In genomic region chr8:115625072-115625471, GRCm38 (mm10) we compare ENCODE assay signal across 11 mouse cellular contexts.
"Had no signal": no experiment of that assay in that cellular context is flagged by ENCODE, and none has a peak within 500 bp of the region (broad histone marks: within the 10 kb centered on the region; RNA-seq: fewer than 3 reads in every experiment).

No protein-coding gene starts in this region.

- ATAC-seq: lung, postnatal 0 days; midbrain, embryonic 13.5 days had no signal

- H3K27ac ChIP-seq: kidney, embryonic 15.5 days; left cerebral cortex, adult 2 months; limb, embryonic 10.5 days; liver, embryonic 15.5 days; midbrain, embryonic 13.5 days had no signal

- H3K27me3 ChIP-seq: kidney, embryonic 15.5 days; liver, embryonic 15.5 days; midbrain, embryonic 13.5 days had no signal

- H3K4me3 ChIP-seq: kidney, embryonic 15.5 days; left cerebral cortex, adult 2 months; limb, embryonic 10.5 days; liver, embryonic 15.5 days; midbrain, embryonic 13.5 days had no signal

- H3K9me3 ChIP-seq: kidney, embryonic 15.5 days; limb, embryonic 10.5 days; liver, embryonic 15.5 days; midbrain, embryonic 13.5 days had no signal

- H3K4me1 ChIP-seq: limb, embryonic 10.5 days; liver, embryonic 15.5 days; midbrain, embryonic 13.5 days had no signal

- H3K36me3 ChIP-seq: kidney, embryonic 15.5 days; limb, embryonic 10.5 days; liver, embryonic 15.5 days; midbrain, embryonic 13.5 days had no signal

- DNase-seq: kidney, postnatal 25 days; lung, adult 2 months; lung, postnatal 36 days; thymus, adult 18-20 months; thymus, postnatal 25 days had no signal
